Mouse (Mus musculus) small intestine, adult 2 months (tissue): ENCODE results near the gene Cttnbp2nl.

Experiments used
- CTCF ChIP-seq: fragments of 200-500 bp; IDR thresholded peaks from 2 replicates; pipeline ENCODE4 v1.5.1; 2012; ENCODE audit warnings: low read depth, mild to moderate bottlenecking, control low read depth, inconsistent platforms, low read length, moderate library complexity, mixed read lengths; ENCODE audit not compliant: insufficient replicate concordance, insufficient read length; ENCODE audit errors: extremely low read depth
- POLR2A ChIP-seq: fragments of 200-500 bp; IDR thresholded peaks from 2 replicates; pipeline ENCODE4 v1.6.1; 2012; ENCODE audit warnings: low read depth, mild to moderate bottlenecking, control low read depth, inconsistent platforms, low read length, moderate library complexity

- TF ChIP-seq POLR2A (no peak), CTCF (no peak)
Observed at GRCm38 (mm10) chr3:105053698-105054001, 704 bp upstream of the Cttnbp2nl start.
